Mouse (Mus musculus) limb, embryonic 12.5 days (tissue): Measurements from ENCODE around the gene Nexmif. TPM values are rescaled to one million over a fixed set of nuclear protein-coding genes. Genes with fewer than 3 reads are reported as not detected.
"Not testable (repeated sequence)": the region's sequence is repeated elsewhere in the genome, so short reads cannot be mapped to it uniquely, and the experiment has no call there.

ENCODE experiments used
- ATAC-seq: fragments of 200-750 bp; cut with Nextera tagmentation; 2 replicates; pipeline ENCODE4 v1.8.0; 2017; ENCODE audit warnings: low read depth, moderate TSS enrichment; ENCODE audit not compliant: insufficient number of reproducible peaks, insufficient read depth, low FRiP score, low TSS enrichment
- H3K27ac ChIP-seq: fragments of 300-500 bp; sonication (generic); 2 replicates; pipeline ENCODE4 v1.5.1; 2016; ENCODE audit warnings: mild to moderate bottlenecking, moderate library complexity
- H3K27me3 ChIP-seq: fragments of 300-500 bp; sonication (generic); 2 replicates; pipeline ENCODE4 v1.6.1; 2016; ENCODE audit warnings: mild to moderate bottlenecking, moderate library complexity
- H3K36me3 ChIP-seq: fragments of 300-500 bp; sonication (generic); 2 replicates; pipeline ENCODE4 v1.6.1; 2016; ENCODE audit warnings: mild to moderate bottlenecking, moderate library complexity
- H3K4me1 ChIP-seq: fragments of 300-500 bp; sonication (generic); replicated peaks from 2 replicates; pipeline ENCODE4 v1.6.1; 2016
- H3K4me2 ChIP-seq: fragments of 300-500 bp; sonication (generic); 2 replicates; pipeline ENCODE4 v1.6.1; 2016; ENCODE audit warnings: mild to moderate bottlenecking, moderate library complexity
- H3K4me3 ChIP-seq: fragments of 300-500 bp; sonication (generic); replicated peaks from 2 replicates; pipeline ENCODE4 v1.5.1; 2016; ENCODE audit warnings: mild to moderate bottlenecking
- H3K9ac ChIP-seq: fragments of 300-500 bp; sonication (generic); replicated peaks from 2 replicates; pipeline ENCODE4 v1.6.1; 2016; ENCODE audit warnings: mild to moderate bottlenecking, moderate library complexity
- H3K9me3 ChIP-seq: fragments of 300-500 bp; sonication (generic); 2 replicates; pipeline ENCODE4 v1.6.1; 2016; ENCODE audit warnings: mild to moderate bottlenecking, moderate library complexity
- WGBS: fragments of 180-500 bp; shearing (Covaris S2); methylation state at CpG from one replicate; pipeline ENCODE4 v1.1.7; 2016; 5-methylcytosine and 5-hydroxymethylcytosine counted together
- polyA plus RNA-seq: library from polyadenylated mRNA; unstranded; fragments of >200 nt; fragmentation: Nextera tagmentation; extraction: Ambion mirVana; gene quantifications from 2 replicates; pipeline ENCODE4 v1.2.1, GENCODE M21; 2016

Gene Nexmif
- 2.9 and 3.0 TPM in 2 replicates for polyA plus RNA-seq

GRCm38 (mm10) chrX:104200736-104201591, at the start of gene Nexmif:
Nexmif (minus strand) TSS chrX:104201185.
- H3K36me3 ChIP-seq = no peaks in the 10 kb centered on the region
- H3K9ac ChIP-seq = peak within 1 kb of the TSS; percentile 70
- H3K27me3 ChIP-seq = peaks cover 55% of the 10 kb centered on the region
- peaks cover 7% of the 10 kb centered on the region; the same call in 1 of the 2 replicates for H3K9me3 ChIP-seq
- peak; percentile 82 for ATAC-seq
- H3K27ac ChIP-seq = peak within 1 kb of the TSS; percentile 67
- H3K4me1 ChIP-seq = no peaks in the 10 kb centered on the region
- H3K4me3 ChIP-seq = peak within 1 kb of the TSS; percentile 54
- 24% methylated on average over 44 of the region's 70 CpGs for WGBS
- peak within 1 kb of the TSS; percentile 73 for H3K4me2 ChIP-seq

GRCm38 (mm10) chrX:104208701-104209100, 7.7 kb upstream of the Nexmif start:
- no peaks in the 10 kb centered on the region for H3K4me1 ChIP-seq
- no peak for ATAC-seq
- WGBS = 73% methylated on average over 2 of the region's 2 CpGs
- H3K27ac ChIP-seq = no peak overlapping the region
- no peak overlapping the region for H3K4me2 ChIP-seq
- H3K36me3 ChIP-seq = no peaks in the 10 kb centered on the region
- H3K27me3 ChIP-seq = peaks cover 10% of the 10 kb centered on the region
- no peaks in the 10 kb centered on the region for H3K9me3 ChIP-seq
- no peak overlapping the region for H3K4me3 ChIP-seq
- no peak overlapping the region for H3K9ac ChIP-seq

GRCm38 (mm10) chrX:104201592-104202139, 681 bp upstream of the Nexmif start:
- 15% methylated on average over 20 of the region's 21 CpGs for WGBS
- Histone ChIP-seq H3K4me3 (peak overlapping the region; percentile 54), H3K27ac (no peak overlapping the region), H3K4me2 (peak overlapping the region; percentile 73), H3K9me3 (peaks cover 7% of the 10 kb centered on the region; the same call in 1 of the 2 replicates), H3K36me3 (no peaks in the 10 kb centered on the region), H3K27me3 (peaks cover 49% of the 10 kb centered on the region), H3K9ac (0 out of 2 replicates have a peak overlapping the region, but pooled peaks have one; percentile 70), H3K4me1 (no peaks in the 10 kb centered on the region)
- no peak for ATAC-seq

- peaks cover 7% of the 10 kb centered on the region; the same call in 1 of the 2 replicates for H3K9me3 ChIP-seq
- peak; percentile 44 for ATAC-seq
- H3K36me3 ChIP-seq = no peaks in the 10 kb centered on the region
- H3K9ac ChIP-seq = peak overlapping the region; percentile 70
- peak overlapping the region; percentile 54 for H3K4me3 ChIP-seq
- peak overlapping the region; percentile 67 for H3K27ac ChIP-seq
- 21% methylated on average over 29 of the region's 37 CpGs for WGBS
- H3K4me2 ChIP-seq = peak overlapping the region; percentile 73
- peaks cover 59% of the 10 kb centered on the region for H3K27me3 ChIP-seq
- no peaks in the 10 kb centered on the region for H3K4me1 ChIP-seq
These were observed 623 bp downstream of the Nexmif start for GRCm38 (mm10) chrX:104200388-104200735.

GRCm38 (mm10) chrX:104199611-104200387, 1.2 kb downstream of the Nexmif start:
- peak overlapping the region; percentile 70 for H3K9ac ChIP-seq
- H3K27ac ChIP-seq = peak overlapping the region; percentile 67; the same call in 1 of the 2 replicates
- H3K9me3 ChIP-seq = peaks cover 7% of the 10 kb centered on the region; the same call in 1 of the 2 replicates
- H3K36me3 ChIP-seq = no peaks in the 10 kb centered on the region
- peak overlapping the region; percentile 54 for H3K4me3 ChIP-seq
- ATAC-seq = peak; percentile 24; the same call in 1 of the 2 replicates
- peaks cover 63% of the 10 kb centered on the region for H3K27me3 ChIP-seq
- H3K4me2 ChIP-seq = peak overlapping the region; percentile 73
- no peaks in the 10 kb centered on the region for H3K4me1 ChIP-seq
- 27% methylated on average over 59 of the region's 100 CpGs for WGBS

GRCm38 (mm10) chrX:104199070-104199469, 1.9 kb downstream of the Nexmif start:
- Histone ChIP-seq H3K9me3 (peaks cover 7% of the 10 kb centered on the region; the same call in 1 of the 2 replicates), H3K4me3 (peak overlapping the region; percentile 54; the same call in 1 of the 2 replicates), H3K36me3 (no peaks in the 10 kb centered on the region), H3K27ac (no peak overlapping the region), H3K4me2 (peak overlapping the region; percentile 73; the same call in 1 of the 2 replicates), H3K9ac (no peak overlapping the region), H3K27me3 (peaks cover 66% of the 10 kb centered on the region), H3K4me1 (no peaks in the 10 kb centered on the region)
- 50% methylated on average over 5 of the region's 5 CpGs for WGBS
- no peak for ATAC-seq

GRCm38 (mm10) chrX:104196561-104196960, 4.4 kb downstream of the Nexmif start:
- Histone ChIP-seq H3K27ac (no peak overlapping the region), H3K4me1 (no peaks in the 10 kb centered on the region), H3K9ac (no peak overlapping the region), H3K4me3 (no peak overlapping the region), H3K9me3 (peaks cover 7% of the 10 kb centered on the region; the same call in 1 of the 2 replicates), H3K4me2 (no peak overlapping the region), H3K36me3 (no peaks in the 10 kb centered on the region), H3K27me3 (peaks cover 45% of the 10 kb centered on the region)
- 71% methylated on average over 5 of the region's 5 CpGs for WGBS
- ATAC-seq = no peak

GRCm38 (mm10) chrX:104179257-104179656, 21.7 kb downstream of the Nexmif start:
- H3K4me3 ChIP-seq = no peak overlapping the region
- no peaks in the 10 kb centered on the region for H3K9me3 ChIP-seq
- no peak overlapping the region for H3K4me2 ChIP-seq
- H3K4me1 ChIP-seq = no peaks in the 10 kb centered on the region
- H3K27me3 ChIP-seq = no peaks in the 10 kb centered on the region; the same call in 1 of the 2 replicates
- ATAC-seq = no peak
- no peaks in the 10 kb centered on the region for H3K36me3 ChIP-seq
- 18% methylated on average over 2 of the region's 2 CpGs for WGBS
- no peak overlapping the region for H3K27ac ChIP-seq
- H3K9ac ChIP-seq = no peak overlapping the region

- Histone ChIP-seq H3K4me2 (no peak overlapping the region), H3K9me3 (no peaks in the 10 kb centered on the region), H3K4me1 (no peaks in the 10 kb centered on the region), H3K27me3 (peaks cover 5% of the 10 kb centered on the region), H3K9ac (no peak overlapping the region), H3K36me3 (no peaks in the 10 kb centered on the region), H3K27ac (no peak overlapping the region), H3K4me3 (no peak overlapping the region)
- no peak for ATAC-seq
- WGBS = 43% methylated on average over 1 of the region's 1 CpGs
These were observed 50.9 kb downstream of the Nexmif start for GRCm38 (mm10) chrX:104150072-104150471.

GRCm38 (mm10) chrX:104115266-104115665, 85.7 kb downstream of the Nexmif start:
- not testable (repeated sequence) for H3K9me3 ChIP-seq, H3K4me2 ChIP-seq, H3K9ac ChIP-seq, H3K36me3 ChIP-seq, H3K27ac ChIP-seq, H3K4me1 ChIP-seq, ATAC-seq, H3K4me3 ChIP-seq, H3K27me3 ChIP-seq
- WGBS = 68% methylated on average over 5 of the region's 5 CpGs

GRCm38 (mm10) chrX:104114596-104114995, 86.4 kb downstream of the Nexmif start:
- Histone ChIP-seq H3K27ac (no peak overlapping the region), H3K9ac (no peak overlapping the region), H3K4me3 (no peak overlapping the region), H3K9me3 (no peaks in the 10 kb centered on the region), H3K27me3 (0 out of 2 replicates have a peak, but pooled peaks cover 3% of the 10 kb centered on the region), H3K4me1 (no peaks in the 10 kb centered on the region), H3K36me3 (no peaks in the 10 kb centered on the region), H3K4me2 (no peak overlapping the region)
- 63% methylated on average over 4 of the region's 4 CpGs for WGBS
- no peak for ATAC-seq
